Mouse (Mus musculus) layer of hippocampus, adult 2 months (tissue): ENCODE data around the gene Mut. TPM values are rescaled to one million over a fixed set of nuclear protein-coding genes. Genes with fewer than 3 reads are reported as not detected.
A peak's percentile ranks its signal among the peaks of the same experiment; 100 is the strongest.

ENCODE experiments used
- DNase-seq, 2 experiments: peaks; one replicate each; pipeline ENCODE4 v3.0.0; 2022; ENCODE audit warnings: low spot score in 2 of 2
- H3K27ac ChIP-seq: fragments of 200-600 bp; 2 replicates; pipeline ENCODE4 v1.8.1; 2022
- H3K4me3 ChIP-seq: fragments of 200-600 bp; 2 replicates; pipeline ENCODE4 v1.8.1; 2022; ENCODE audit warnings: mild to moderate bottlenecking
- CTCF ChIP-seq: fragments of 200-600 bp; conservative IDR thresholded peaks from 2 replicates; pipeline ENCODE4 v1.8.1; 2022; ENCODE audit warnings: antibody characterized with exemption, mild to moderate bottlenecking, moderate library complexity
- long read RNA-seq, 2 experiments: library from polyadenylated mRNA; stranded (forward); transcript quantifications; one replicate each; pipeline ENCODE4 v2.0.0; 2021; ENCODE audit warnings: borderline mapping rate in 2 of 2
- total RNA-seq, 2 experiments: library from RNA; stranded (reverse); gene quantifications; 2 replicates each; pipeline ENCODE4 v1.2.3; 2021

Mut gene
- 10 to 100 TPM; 48.9 to 50.7 TPM for total RNA-seq
- long read RNA-seq, experiment 1, transcript Mut-201 (13 exons, 3,674 nt), result major isoform, 28 of 35 reads
- long read RNA-seq, experiment 1, partial matches to known transcripts, result 2 of 35 reads
- long read RNA-seq, experiment 1, other reads (novel, unspliced or antisense), result 5 of 35 reads
- long read RNA-seq, experiment 2, transcript Mut-201 (13 exons, 3,674 nt), result major isoform, 50 of 61 reads
- long read RNA-seq, experiment 2, partial matches to known transcripts, result 4 of 61 reads
- long read RNA-seq, experiment 2, other reads (novel, unspliced or antisense), result 7 of 61 reads

DNA sequence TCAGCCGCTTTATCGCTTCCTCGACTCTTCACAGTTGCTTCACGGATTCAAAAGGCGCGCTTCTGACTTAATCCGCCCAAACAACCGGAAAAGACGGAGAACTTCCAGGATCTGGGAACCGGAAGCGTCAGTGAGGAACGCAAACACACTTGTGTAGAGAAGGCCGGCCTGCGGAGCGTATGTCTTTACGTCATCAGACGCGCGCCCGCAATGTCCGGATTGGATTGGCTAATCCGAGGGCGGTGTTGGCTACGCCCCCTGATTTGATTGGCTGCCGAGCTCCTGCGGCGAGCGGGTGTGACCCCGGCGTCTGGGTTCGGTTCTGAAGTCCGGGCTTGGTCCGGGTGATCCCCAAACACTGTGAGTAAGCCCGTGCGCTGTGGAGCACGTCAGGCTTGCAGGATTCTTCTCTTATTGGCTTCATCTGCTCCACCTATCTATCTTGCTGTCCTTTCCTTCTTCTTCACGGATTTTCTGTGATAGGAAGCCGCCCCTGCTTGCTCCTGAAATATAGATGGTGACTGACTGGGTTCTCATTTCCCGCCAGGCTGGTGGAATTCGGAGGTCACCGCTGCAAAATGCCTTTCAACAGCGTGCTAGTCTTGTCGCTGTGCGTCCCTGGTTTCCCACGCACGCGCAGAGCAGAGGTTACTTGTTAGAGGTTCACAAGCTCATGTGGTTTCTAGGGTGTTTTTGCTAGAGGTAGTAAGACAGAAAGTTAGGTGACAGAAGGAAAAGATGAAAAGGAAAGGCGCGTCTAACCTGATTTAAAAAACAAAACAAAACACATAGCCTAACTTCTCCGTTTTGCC lies at the start of gene Mut, which contains the start of gene Cenpq:
Gene Mut, plus strand, starts transcription at position 266 of the 812 bp plus-strand sequence.
Gene Cenpq, minus strand, starts transcription at position 628 of the 812 bp plus-strand sequence.
- TF ChIP-seq CTCF, result no peak
- peak; percentile 99 for DNase-seq
- H3K4me3 ChIP-seq, result peak within 1 kb of the TSS; percentile 83
- H3K27ac ChIP-seq, result peak within 1 kb of the TSS; percentile 93

DNA sequence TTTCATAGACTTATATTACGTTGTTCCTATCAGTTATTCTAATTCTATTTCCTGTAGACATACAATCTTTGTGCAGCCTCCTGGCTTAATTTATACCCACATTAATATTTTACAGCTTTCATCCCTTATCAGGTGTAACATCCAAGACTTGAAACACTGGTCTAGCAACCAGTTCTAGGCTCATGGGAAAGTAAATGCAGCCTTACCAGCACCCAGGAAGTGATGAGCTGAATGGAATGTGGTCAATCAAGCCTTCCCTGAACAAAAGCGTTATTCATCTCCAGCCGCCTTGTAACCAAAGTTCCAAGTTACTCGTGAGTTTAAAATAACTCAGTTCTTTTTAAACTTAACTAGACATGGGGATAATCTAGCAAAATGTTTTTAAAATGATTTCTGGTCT lies 49.3 kb upstream of the Mut start:
- no peak for TF ChIP-seq CTCF
- H3K27ac ChIP-seq, result no peak overlapping the region
- no peak overlapping the region for H3K4me3 ChIP-seq
- DNase-seq, result no peak

DNA sequence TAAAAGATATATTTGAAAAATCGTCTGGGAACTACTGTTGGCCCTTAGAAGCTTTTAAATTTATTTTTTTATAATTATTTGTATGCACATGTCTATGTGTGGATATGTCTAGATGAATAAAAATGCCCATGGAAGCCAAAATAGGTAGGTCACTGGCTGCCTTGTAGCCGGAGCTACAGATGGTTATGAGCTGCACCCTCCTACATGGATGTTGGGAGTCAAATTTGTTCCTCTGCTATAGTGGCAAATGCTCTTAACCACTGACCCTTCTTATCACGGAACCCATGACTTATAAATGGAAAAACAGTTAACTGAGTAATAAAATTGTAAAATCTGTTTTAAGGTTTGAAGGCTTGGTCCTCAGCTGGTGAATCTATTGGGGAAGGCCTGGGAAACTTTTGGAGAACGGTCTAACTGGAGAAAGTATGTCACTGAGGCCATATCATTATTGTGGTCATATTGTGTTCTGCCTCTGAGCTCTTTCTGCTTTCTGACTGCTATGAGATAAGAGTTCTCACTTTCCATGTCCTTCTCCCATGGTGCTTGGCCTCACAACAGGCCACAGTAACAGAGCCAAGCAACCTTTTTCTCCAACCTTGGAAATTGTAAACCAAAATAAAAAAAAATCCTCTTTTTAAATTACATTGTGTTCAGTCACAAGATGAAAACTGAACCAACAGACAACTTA lies 46.5 kb upstream of the Mut start:
- Histone ChIP-seq H3K27ac (no peak overlapping the region), H3K4me3 (no peak overlapping the region)
- DNase-seq, result no peak
- no peak for TF ChIP-seq CTCF

DNA sequence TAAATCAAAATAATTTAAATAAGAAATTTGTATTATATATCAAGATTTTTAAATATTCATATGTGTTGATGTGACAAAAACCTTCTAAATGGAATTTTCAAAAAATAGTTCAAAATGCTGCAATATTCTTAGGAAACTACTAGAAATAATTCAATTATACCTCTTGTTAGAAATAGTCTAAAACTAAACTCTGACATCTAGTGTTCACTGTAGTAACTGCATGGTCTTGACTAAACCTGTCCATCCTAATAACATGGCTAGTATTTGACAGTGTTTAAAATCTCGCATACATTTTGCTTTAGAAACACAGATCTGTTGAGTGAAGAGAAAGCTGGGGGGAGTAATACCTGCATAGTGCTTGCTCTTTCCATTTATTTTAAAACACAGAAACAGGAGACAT lies 37.6 kb upstream of the Mut start:
- DNase-seq, result peak in 1 of 2 experiments; percentile 12
- H3K27ac ChIP-seq, result no peak overlapping the region
- peak; percentile 89 for TF ChIP-seq CTCF
- H3K4me3 ChIP-seq, result no peak overlapping the region

DNA sequence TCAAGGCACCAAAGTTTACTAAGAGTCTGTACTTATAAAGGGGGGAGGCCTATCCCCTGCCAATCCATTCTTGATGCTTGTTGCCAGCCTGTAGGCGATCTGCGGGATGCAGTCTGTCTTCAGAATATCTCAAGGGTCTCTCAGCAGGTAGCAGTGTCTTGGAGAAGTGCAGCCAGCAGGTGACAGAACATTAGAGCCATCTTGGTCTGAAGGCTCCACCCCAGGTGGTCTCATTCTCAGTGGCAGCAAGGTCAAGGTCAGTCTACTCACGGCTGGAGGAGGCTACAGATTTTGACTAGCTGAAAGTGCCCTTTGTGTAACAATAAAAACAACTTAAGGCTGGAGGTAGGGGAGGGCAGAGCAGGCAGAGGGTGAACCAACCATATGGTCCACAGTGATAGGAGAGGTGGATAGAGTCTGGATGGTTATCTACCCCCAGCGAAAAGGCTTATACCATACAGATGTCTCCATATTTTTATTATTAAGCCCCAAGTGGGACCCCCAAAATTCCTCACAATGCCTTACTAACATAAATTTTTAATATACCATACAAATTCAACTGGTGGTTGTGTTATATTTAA lies 34.6 kb upstream of the Mut start:
- TF ChIP-seq CTCF, result no peak
- no peak overlapping the region for H3K27ac ChIP-seq
- no peak for DNase-seq
- no peak overlapping the region for H3K4me3 ChIP-seq

DNA sequence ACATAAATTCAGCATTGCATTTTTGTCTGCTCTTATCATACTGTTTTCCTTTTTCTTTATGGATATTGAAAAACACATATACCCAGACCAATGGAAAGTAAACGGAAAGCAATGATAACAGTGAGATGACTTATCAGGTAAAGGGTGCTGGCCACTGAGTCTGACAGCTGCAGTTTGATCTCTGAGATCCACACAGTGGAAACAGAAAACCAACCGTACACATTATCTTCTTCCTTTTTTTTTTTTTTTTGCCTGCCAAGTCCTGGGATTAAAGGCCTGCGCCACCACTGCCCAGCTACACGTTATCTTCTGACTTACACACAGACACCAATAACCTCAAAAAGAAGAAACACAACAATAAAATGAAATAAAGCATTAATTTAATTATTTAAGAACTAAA lies 31.1 kb upstream of the Mut start:
- no peak for DNase-seq
- no peak overlapping the region for H3K4me3 ChIP-seq
- no peak for TF ChIP-seq CTCF
- H3K27ac ChIP-seq, result no peak overlapping the region

DNA sequence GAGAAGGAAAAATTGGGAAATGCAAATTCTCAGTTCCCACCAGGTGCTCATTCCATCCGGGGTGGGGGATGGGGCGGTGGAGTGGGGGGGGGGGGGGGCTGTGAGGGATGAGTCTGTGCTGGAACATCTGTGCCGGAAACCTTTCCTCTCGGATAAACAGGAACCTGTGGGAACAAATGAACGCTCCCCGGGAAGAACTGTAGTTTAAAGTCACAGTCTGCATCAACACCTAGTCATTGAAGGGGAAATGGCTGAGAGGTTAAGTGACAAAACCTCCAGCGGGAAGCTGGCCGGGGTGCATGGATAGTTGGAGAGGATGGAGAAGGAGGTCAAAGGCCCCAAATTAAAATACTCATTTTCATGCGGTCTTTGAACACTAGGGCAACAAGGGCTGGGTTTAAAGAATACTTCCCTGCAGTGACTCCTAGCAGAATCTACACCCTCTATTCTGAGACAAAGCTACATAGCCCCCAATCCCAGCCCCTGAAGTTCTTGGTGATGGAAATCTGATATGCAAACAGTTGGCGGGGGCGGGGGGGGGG lies 30.4 kb upstream of the Mut start:
- no peak overlapping the region for H3K4me3 ChIP-seq
- H3K27ac ChIP-seq, result no peak overlapping the region
- no peak for DNase-seq
- TF ChIP-seq CTCF, result no peak

DNA sequence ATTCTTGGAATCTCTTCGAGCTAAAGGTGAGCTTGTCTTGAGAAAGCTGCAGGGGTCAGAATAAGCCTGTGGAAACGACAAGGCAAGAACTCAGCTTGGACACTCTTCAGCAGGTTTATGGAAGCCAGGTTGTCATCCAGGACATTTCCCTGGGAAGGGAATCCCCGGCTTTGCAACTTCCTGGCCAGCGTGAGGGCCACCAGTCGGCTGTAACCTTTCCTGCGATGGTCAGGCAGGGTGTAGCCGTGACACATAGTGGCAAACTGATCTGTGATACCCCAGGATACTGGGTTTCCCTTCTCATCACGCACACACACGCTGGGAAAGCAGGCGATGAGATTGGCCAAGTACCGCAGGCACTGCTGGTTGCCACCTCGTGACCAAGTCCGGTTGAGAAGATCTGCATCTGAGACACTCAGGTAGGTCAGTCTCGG lies 29.7 kb upstream of the Mut start:
- H3K4me3 ChIP-seq, result no peak overlapping the region; the same call in 1 of the 2 replicates
- no peak for DNase-seq
- H3K27ac ChIP-seq, result no peak overlapping the region
- no peak for TF ChIP-seq CTCF

DNA sequence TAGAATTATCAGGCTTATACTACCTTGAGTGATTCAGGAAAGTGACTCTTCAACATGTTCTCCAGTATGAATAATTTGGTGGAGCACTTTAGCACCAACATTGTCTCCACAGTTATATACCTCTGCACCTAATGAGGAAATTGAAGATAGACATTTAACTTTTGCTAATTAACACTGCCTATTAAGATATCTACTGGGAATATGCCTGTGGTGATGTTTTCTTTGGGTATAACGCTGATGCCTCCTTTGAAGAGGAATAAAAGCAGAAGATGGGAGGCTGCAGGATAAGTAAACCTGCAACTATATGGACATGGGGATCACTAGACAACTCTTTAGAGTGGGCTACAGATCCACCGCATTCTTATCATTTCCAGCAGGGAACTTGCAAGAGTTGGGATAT lies 20.2 kb upstream of the Mut start, which contains the start of gene Glyatl3:
Gene Glyatl3, minus strand, starts transcription at position 101 of the 400 bp plus-strand sequence.
- no peak for DNase-seq
- no peak for TF ChIP-seq CTCF
- no peak within 1 kb of the TSS for H3K4me3 ChIP-seq
- H3K27ac ChIP-seq, result no peak within 1 kb of the TSS

DNA sequence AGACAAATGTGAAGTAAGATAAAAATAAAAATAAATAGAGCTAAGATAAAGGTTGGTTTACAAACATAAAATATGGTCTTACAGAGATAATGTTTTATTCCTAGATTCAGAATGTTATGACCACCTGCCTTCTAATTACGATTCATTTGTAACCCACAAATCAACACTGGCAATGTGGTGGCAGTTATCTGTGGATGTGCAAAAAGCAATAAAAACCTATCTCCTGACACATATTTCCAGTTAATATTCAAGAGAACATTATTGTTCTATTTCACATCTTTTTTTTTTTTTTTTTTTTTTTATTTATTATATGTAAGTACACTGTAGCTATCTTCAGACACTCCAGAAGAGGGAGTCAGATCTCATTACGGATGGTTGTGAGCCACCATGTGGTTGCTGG lies 19.0 kb upstream of the Mut start:
- no peak for DNase-seq
- Histone ChIP-seq H3K4me3 (no peak overlapping the region), H3K27ac (no peak overlapping the region)
- no peak for TF ChIP-seq CTCF

DNA sequence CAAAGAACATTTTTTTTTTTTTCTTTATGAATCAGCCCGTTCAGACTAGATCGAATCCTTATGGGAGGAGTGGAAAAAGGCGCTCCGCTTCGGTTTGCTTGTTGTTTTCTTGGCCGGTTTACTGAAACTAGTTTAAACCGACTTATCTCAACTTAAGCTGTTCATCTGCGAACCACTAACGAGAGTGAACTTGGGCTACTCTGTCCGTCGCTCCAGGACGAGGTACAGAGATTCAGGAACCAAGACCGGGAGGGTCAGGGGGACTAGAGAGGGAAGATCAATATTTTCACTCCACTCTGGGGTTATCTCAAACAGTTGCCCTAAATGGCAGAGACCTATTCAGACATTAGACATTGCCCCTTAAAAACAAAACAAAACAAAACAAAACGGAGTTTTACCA lies 500 bp upstream of the Mut start:
- no peak for DNase-seq

DNA sequence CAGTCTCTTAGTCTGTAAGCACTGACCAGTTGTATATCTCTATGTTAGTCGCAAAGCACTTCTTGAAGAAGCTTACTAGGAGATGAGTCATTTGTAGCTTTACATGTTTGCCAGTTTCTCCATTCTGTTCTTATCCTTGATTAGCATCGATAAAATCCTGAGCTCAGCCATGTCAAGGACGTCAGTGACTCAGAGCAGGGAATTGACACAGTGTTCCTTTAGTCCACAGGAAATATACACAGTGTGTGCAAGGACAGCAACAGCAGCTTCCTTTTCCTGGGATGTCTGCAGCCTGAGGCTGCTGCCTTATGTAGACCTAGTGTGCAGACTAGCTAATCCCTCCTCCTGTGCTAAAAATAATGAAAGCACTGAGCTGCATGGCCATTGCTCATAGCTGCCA lies 14.0 kb downstream of the Mut start:
- H3K27ac ChIP-seq, result no peak overlapping the region
- no peak for TF ChIP-seq CTCF
- H3K4me3 ChIP-seq, result no peak overlapping the region
- no peak for DNase-seq

More for the DNA sequence above, 500 bp upstream of the Mut start:
- TF ChIP-seq CTCF, result no peak
- Histone ChIP-seq H3K4me3 (peak overlapping the region; percentile 83), H3K27ac (no peak overlapping the region; the same call in 1 of the 2 replicates)
